Mouse (Mus musculus) fat pad, adult 2 months (tissue): ENCODE results near the gene Rnf216.
A peak's percentile ranks its signal among the peaks of the same experiment; 100 is the strongest.
"Not testable (repeated sequence)": the region's sequence is repeated elsewhere in the genome, so short reads cannot be mapped to it uniquely, and the experiment has no call there.

ENCODE experiments used
- DNase-seq: peaks from one replicate; pipeline ENCODE4 v3.0.0-alpha.2; 2011; ENCODE audit warnings: low read depth, low spot score; ENCODE audit errors: extremely low read depth

Gene Rnf216

DNA sequence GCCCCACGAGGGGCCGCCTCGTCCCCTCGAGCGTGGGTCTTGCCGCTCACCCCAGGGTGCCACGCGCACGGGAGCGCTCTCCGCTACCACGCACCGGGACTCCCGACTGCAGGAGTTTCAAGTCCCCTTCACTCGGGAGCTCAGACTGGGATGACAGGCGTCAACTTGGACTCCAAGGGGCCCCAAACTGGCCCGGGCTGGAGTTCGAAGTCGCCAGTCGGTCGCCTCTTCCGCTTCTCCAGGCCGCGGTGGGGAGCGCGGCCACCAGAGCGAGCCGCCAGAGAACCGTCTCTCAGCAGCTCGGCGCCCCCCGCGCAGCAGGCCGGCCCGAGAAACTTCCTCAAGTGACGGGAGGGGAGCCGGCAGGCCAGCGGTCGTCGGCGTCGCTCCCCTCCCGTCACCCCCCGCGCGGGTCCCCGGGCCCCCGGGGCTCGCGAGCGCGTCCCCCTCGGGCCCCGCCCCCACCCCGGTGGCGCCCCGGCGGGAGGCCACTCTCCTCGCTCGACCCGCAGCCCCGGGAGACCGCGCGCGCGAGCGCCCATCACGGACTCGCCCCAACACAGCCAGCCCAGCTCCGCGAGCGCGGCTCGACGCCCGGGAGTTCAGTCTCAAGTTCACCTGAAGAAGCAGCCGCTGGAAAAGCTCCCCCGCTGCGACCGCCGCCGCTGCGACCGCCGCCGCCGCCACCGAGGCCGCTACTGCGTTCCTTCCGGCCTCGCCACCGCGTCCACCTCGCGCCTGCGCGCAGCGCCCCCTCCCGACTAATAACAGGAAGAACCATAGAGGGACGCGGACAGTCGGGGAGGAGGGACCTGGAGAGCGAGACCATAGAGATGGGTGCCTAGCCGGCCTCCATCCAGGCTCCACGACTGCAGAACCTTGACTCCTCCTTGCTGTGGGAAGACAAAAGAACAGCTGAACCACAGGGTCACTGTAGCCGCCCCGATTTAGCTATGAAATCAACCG lies at the start of gene Rnf216:
Gene Rnf216, minus strand, starts transcription at position 714 of the 966 bp plus-strand sequence.
- DNase-seq, result peak; percentile 18

DNA sequence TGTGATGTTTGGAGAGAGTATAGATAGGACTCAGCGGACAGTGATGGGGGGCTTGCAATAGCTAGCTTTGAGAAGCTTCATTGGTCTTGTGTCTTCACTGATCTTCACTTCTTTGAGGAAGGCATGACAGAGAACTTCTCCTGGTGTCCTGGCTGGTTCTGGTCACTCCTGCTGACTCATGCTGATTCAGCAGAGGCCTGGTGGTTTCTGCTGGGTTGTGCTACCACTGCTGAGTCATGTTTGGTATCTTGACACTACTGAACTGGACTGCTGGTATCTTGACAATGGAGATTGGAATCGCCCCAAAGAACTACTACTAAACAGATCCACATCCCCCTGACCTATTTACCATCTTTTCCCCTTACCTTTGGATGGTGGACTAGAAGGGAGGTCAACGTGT lies 42.7 kb upstream of the Rnf216 start:
- no peak for DNase-seq

DNA sequence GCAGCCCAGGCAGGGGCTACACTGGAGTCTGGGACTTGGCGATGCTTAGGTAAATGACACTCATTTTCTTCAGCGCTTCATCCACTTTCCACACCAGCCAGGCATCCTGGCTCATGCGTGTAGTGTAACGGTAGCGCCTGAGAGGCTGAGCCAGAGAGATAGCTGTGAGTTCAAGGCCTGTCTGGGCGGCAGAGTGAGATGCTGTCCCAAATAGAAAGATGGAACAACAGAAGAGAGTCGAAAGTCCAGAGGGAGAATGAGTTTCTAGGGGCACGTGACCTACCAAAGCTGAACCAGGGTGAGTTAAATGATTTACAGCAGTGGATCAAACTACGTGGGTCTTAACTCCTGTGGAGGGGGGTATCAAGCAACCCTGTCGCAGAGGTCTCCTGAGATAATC lies 41.0 kb upstream of the Rnf216 start:
- no peak for DNase-seq

DNA sequence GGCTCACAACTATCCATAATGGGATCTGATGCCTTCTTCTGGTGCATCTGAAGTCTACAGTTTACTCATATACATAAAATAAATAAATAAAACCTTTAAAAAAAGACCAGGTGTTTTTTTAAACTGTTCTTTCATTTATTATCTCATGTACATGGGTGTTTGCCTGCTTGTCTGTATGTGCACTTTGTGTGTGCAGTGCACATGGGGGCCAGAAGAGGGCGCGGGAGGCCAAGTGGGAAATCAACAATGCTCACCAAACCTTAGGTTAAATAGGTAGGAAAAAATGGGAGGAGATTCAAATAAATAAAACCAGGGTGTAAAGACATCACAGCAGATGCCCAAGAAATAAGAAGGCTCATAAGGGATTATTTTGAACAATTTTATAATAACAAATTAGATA lies 37.2 kb upstream of the Rnf216 start:
- no peak for DNase-seq

DNA sequence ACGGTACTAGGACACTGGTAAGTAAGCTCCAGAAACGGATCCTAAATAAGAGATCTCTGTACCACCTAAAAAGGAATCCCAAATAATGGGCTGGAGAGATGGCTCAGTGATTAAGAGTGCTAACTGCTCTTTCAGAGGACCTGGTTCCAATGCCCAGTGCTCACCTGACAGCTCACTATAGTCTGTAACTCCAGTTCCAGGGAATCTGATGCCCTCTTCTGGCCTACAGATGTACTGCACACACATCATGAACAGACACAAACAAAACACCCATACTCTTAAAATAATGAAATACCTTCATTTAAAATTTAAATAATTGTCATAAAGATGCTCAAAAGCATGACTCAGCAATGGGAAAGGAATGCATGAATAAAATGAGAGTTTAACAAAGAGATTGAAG lies 36.7 kb upstream of the Rnf216 start:
- DNase-seq, result no peak

DNA sequence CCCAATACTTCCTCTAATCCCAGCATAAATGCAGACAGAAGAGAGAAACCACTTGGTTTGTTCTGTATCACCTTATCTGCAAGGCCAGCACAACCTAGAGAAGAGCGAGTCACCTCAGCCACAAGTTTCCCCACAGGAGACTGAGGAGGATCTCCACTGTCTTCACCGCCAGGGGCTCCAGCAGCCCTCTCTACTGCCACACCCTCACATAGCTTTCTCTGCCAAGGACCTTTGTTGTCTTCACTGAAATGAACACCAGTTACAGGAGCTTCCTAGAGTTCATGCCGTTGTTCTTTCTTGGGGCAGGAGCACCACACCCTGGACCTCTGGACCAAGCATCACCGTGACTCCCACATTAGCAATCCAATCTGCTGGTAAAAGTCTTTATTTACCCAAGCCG lies 35.9 kb upstream of the Rnf216 start:
- no peak for DNase-seq

DNA sequence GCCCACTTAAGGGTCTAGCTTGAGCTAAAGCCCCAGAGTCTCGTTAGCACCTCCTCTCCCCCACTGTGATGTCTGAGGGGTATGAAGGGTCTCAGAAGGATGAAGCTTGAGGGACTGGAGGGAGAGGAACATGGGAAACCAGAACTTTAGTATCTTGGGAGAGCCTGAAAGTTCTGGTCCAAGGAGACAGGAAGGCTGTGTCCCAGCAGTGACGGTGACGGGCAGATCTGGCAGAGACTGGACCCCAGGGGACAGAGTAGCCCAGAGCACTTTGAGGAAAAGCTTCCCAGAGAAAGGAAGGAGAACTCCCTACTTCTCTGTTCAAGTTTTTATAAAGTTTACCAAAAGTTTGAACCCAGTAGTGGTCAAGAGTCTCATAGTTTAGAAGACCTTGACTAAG lies 34.7 kb upstream of the Rnf216 start, which contains the start of gene Olfr718-ps1:
Gene Olfr718-ps1, minus strand, starts transcription at position 101 of the 400 bp plus-strand sequence.
- DNase-seq, result no peak

DNA sequence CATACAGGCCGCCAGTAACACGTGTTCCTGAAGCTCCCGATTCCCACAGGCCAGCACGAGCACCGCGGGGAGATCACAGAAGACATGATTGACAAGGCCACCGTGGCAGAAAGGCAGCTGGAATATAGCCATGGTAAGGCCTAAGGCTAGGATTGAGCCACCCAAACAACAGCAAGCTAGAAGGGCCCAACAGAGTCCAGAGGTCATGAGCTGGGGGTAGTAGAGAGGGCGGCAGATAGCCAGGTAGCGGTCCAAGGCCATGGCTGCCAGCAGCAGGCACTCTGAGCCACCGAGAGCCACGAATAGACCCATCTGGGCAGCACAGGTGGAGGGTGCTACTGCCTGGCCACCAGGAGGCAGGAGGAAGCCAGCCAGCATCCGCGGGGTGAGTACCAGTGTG lies 24.8 kb upstream of the Rnf216 start:
- DNase-seq, result no peak

DNA sequence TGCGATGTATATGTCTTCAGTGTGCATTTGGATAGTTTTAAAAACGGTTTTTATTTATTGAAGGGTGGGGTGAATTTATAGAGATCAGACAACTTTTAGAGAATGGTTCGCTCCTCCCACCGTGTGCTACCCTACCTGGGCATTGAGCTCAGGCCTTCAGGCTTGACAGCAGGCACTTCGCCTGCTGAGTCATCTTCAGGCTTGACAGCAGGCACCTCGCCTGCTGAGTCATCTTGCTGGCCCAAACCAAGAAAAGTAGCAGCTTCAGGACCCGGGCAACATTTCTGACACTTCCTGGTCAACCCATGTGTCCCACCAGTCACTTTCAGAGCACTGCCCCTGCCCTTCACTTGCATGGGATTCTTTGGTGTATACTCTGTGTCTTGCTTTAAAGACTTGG lies 22.2 kb upstream of the Rnf216 start:
- DNase-seq, result no peak

DNA sequence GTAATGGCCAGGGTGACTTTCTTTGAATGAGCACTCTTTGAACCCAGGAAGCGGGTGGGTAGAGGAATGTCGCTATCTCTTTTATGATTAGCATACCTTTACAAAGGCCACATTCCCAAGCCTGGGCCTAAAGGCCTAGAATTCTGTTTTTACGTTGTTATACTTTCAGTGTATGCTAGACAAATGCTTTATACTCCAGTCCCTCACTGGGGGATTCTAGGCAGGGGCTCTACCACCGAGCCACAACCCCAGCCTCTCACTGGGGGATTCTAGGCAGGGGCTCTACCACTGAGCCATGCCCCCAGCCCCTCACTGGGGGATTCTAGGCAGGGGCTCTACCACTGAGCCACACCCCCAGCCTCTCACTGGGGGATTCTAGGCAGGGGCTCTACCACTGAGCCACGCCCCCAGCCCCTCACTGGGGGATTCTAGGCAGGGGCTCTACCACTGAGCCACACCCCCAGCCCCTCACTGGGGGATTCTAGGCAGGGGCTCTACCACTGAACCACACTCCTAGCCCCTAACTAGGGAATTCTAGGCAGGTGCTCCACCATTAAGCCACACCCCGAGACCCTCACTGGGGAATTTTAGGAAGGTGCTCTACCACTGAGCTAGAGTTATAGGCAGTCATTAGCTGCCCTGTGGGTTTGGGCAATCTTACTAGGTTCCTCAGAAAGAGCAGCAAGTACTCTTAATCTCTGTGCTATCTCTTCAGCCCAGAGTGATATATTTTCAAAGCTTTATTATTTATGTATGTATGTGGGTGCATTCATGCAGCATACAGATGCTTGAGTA lies 21.6 kb upstream of the Rnf216 start:
- DNase-seq, result not testable (repeated sequence)

DNA sequence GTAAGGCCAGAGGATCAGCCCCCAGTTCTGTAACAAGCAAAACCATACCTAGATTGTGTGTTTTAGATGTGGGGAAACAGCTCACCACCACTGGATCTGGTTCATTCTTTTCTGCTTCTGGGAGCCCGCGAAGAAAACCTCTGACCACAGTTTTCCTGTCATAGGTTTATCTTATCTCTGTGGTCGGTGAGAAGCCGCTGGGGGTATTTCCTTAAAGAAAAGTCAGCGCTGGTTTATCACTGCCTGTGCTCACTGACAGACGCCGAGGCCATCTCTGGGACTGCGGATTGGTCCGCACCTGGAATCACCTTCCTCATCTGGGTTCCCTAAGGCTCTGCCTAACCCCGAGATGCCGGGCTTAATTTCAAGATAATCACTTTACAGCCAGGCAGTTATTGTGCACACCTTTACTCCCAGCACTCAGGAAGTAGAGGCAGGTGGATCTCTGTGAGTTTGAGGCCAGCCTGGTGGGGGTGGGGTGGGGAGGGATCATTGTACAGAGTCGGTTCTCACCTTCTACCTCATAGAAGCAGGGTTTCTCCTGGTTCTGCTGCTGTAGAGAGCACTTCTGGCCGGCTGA lies 20.2 kb upstream of the Rnf216 start:
- DNase-seq, result no peak

DNA sequence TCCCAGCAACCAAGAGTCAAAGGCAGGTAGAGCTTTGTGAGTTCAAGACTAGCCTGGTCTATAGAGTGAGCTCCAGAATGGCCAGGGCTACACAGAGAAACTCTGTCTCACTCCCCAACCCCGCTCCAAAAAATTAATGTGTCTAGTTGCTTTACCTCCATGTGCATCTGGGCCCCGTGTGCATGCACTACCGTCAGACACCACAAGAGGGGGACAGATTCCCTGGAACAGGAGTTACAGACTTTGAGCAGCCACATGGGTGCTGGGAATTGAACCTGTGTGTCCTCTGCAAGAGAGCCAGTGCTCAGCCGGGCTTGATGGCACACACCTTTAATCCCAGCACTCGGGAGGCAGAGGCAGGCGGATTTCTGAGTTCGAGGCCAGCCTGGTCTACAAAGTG lies 17.5 kb upstream of the Rnf216 start:
- DNase-seq, result no peak

DNA sequence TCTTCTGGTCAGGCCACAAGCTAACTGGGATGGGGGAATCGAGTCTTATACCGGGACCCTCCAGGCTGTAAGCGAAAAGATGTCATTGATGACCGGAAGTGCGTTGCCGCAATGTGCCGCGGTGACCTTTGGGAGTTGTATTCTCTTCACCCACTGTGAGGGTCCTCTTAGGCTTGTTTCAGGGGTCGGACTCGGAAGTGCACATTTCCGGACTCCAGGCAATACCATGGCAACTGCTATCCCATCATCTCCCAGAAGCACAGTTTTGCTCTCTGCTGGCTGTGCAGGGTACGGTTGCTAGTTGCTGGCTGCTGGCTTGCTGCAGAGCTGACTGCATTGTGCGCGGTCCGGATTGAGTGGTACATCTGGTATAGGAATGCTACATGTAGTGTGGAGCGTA lies 16.3 kb upstream of the Rnf216 start:
- no peak for DNase-seq

DNA sequence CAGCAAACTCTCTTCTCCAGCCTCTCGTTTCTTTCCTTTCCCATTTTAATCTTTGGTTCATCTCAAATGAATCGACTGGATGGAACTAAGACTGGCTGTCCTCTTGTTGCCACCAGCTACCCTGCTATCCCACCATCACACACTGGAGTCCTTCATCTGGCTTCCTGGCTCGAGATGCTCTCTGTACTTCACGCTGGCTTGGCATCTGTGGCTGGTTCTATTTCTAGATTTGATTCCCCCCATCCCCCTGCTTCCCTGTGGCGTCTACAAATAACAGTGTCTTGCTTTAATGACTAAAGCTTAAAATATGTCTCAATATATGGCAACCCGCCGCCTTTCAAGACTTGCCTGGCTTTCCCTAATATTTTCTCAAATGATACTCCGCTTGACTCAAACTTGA lies 15.0 kb upstream of the Rnf216 start:
- no peak for DNase-seq

DNA sequence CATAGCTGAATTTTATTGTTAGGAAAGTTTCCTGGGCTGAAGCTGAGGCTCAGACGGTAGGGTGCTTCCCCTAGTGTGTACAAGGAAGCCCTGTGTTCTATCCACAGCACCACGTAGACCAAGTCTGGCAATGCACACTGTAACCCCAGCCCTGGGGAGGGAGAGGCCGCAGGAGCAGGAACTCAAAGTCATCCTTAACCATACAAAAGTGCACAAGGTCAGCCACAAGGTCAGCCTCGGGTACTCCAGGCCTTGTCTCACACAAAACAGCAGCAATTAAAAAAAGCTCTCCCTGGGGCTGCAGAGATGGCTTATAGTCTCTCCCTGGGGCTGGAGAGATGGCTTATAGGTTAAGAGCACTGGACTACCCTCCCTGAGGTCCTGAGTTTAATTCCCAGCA lies 14.1 kb upstream of the Rnf216 start:
- no peak for DNase-seq

DNA sequence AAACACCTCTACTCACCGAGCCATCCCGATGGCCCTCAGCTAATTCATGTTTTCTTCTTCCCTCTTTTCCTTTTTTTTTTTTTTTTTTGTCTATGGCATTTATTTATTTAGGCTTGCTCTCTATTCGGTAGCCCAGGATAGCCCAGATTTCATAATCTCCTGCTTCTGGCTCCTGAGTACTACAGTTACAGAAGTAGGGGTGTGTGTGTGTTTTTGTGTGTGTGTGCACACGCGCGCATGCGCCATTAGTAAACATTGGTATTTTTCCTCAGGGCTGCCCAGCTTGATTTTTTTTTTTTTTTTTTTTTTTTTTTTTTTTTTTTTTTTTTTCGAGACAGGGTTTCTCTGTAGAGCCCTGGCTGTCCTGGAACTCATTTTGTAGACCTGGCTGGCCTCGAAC lies 13.3 kb upstream of the Rnf216 start:
- no peak for DNase-seq

DNA sequence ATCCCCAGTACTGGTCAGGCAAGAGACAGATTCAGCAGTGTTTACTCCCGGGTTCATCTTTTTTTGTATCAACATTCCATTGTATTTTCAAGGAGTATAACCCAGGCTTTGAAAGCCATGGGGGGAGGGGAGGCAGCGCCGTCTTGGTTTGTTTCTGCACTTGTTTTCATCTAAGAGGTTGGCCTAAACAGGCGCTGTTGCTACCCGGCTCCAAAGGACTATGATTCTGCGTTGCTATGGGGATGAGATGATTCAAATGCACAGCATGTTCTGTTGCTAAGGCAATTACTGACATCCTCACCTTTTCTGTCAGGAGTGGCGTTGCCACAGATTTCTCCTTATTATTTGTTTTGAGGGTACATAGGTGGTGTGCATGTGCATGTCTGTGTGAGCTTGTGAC lies 12.8 kb upstream of the Rnf216 start:
- DNase-seq, result no peak

DNA sequence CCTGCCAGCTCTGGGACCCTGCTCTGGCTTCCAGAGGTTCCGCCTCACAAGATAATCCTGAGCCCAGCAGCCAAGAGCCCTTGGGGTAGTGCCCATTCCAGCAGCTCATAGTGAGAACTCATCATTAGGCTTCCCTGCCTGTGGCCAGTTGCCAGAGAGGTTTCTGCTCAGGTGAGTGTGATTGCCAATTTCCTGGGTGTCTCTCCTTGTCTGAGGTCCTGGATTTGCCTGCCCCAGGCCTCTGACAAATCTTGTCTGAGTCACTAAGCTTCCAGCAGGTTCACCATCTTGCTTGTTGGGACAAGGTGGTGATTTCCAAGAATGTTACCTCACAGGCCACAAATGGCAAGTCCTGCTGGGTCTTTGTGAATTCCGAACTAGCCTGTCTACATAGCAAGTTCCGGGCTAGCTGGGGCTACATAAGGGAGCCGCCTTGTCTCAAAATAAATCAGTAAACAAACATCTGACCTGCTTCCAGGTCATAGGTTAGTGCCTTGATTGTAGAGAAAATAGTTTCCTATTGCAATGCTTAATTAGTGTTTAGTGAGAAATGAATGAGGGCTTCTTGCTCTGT lies 12.1 kb upstream of the Rnf216 start:
- DNase-seq, result peak; percentile 55

DNA sequence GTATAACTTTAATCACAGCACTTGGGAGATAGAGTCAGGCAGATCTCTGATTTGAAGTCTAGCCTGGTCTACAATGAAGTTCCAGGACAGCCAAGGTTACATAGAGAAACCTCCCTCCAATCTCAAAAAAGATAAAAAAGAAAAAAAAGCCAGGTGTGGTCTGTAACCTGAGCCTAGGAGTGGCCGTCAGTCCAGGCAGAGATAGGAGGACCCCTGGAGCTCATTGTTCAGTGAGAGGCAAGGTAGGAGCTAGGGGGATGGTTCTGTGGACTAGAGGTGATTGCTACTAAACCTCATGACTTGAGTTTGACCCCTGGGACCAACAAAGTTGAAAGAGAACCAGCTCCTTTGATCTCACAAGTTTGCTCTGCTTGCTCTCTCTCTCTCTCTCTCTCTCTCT lies 9.9 kb upstream of the Rnf216 start:
- DNase-seq, result no peak

DNA sequence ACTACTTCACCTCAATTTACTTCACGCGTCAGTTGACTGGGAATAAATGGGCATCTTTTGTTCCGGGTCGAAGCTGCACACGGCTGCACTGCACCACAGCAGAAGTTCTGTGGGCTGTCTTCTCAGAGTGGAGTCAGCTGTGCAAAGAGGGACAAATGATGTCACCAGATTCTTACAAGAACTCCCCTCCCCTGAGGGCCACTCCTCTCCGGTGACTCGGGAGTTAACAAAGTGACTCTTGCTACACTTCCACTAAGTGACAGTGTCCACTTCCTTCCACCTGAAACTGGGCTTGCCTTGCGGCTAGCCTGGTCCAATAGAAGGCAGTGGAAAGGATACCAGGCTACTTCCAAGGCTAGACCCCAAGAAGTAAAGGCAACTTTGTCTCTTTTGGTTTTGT lies 9.3 kb upstream of the Rnf216 start:
- no peak for DNase-seq

DNA sequence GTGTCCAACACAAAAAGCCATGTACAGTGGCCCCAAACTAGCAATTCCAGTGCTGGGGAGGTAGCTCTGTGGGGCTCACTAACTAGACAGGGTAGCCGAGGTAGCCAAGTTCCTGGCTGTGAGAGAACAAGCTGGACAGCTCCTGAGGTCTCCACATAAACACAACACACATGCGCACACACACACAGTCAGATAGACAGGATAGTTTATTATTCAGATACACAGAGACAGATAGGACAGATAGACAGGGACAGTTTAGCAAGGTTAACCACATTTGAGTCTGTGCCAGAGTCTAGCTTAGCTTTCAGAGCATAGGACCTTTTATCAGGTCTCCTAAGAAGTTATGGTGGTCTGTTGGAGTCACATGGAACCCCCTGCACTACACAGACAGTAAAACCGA lies 6.0 kb downstream of the Rnf216 start:
- no peak for DNase-seq
